Mouse (Mus musculus) liver, postnatal 0 days (tissue): Measurements from ENCODE around the gene Tut4. TPM values are rescaled to one million over a fixed set of nuclear protein-coding genes. Genes with fewer than 3 reads are reported as not detected.

ENCODE experiments used
- ATAC-seq: fragments of 200-750 bp; cut with Nextera tagmentation; 2 replicates; pipeline ENCODE4 v1.8.0; 2017; ENCODE audit warnings: mild to moderate bottlenecking, moderate library complexity
- DNase-seq: peaks from one replicate; pipeline ENCODE4 v3.0.0-alpha.2; 2016
- H3K27ac ChIP-seq: fragments of 300-500 bp; sonication (generic); 2 replicates; pipeline ENCODE4 v1.5.1; 2014; ENCODE audit warnings: antibody characterized with exemption, moderate library complexity, mild to moderate bottlenecking, low read depth
- H3K27me3 ChIP-seq: fragments of 300-500 bp; sonication (generic); 2 replicates; pipeline ENCODE4 v1.6.1; 2014; ENCODE audit warnings: low read length, control low read depth, mixed read lengths; ENCODE audit not compliant: insufficient read depth
- H3K36me3 ChIP-seq: fragments of 300-500 bp; sonication (generic); replicated peaks from 2 replicates; pipeline ENCODE4 v1.6.1; 2014; ENCODE audit warnings: mild to moderate bottlenecking, control low read depth, low read length, moderate library complexity, mixed read lengths; ENCODE audit not compliant: insufficient read depth
- H3K4me1 ChIP-seq: fragments of 300-500 bp; sonication (generic); 2 replicates; pipeline ENCODE4 v1.6.1; 2014; ENCODE audit warnings: antibody characterized with exemption, mild to moderate bottlenecking, control low read depth; ENCODE audit not compliant: insufficient read depth
- H3K4me2 ChIP-seq: fragments of 300-500 bp; sonication (generic); 2 replicates; pipeline ENCODE4 v1.6.1; 2014; ENCODE audit warnings: low read depth, mild to moderate bottlenecking, low read length, moderate library complexity, mixed read lengths
- H3K4me3 ChIP-seq: fragments of 300-500 bp; sonication (generic); 2 replicates; pipeline ENCODE4 v1.5.1; 2014; ENCODE audit warnings: low read depth, low read length
- H3K9ac ChIP-seq: fragments of 300-500 bp; sonication (generic); replicated peaks from 2 replicates; pipeline ENCODE4 v1.6.1; 2014; ENCODE audit warnings: mild to moderate bottlenecking, moderate library complexity
- H3K9me3 ChIP-seq: fragments of 300-500 bp; sonication (generic); 2 replicates; pipeline ENCODE4 v1.6.1; 2016; ENCODE audit warnings: mild to moderate bottlenecking, control low read depth, low read length, mixed read lengths
- CTCF ChIP-seq: sonication (generic); IDR thresholded peaks from 2 replicates; pipeline ENCODE4 v1.5.1; 2016; ENCODE audit warnings: antibody characterized with exemption, low read depth
- EP300 ChIP-seq: IDR thresholded peaks from 2 replicates; pipeline ENCODE4 v1.6.1; 2016; ENCODE audit warnings: antibody characterized with exemption, low read depth, mild to moderate bottlenecking
- WGBS: fragments of 180-500 bp; shearing (Covaris S2); extraction: QIAGEN DNeasy Blood & Tissue Kit; methylation state at CpG from one replicate; pipeline ENCODE4 v1.1.7; 2014; ENCODE audit not compliant: insufficient replicate concordance; 5-methylcytosine and 5-hydroxymethylcytosine counted together
- polyA plus RNA-seq: library from polyadenylated mRNA; unstranded; fragments of >200 nt; fragmentation: Nextera tagmentation; extraction: Ambion mirVana; gene quantifications from 2 replicates; pipeline ENCODE4 v1.2.1, GENCODE M21; 2015

Gene Tut4
- polyA plus RNA-seq, 1 experiment from 2014 or later: 29.1 TPM

DNA sequence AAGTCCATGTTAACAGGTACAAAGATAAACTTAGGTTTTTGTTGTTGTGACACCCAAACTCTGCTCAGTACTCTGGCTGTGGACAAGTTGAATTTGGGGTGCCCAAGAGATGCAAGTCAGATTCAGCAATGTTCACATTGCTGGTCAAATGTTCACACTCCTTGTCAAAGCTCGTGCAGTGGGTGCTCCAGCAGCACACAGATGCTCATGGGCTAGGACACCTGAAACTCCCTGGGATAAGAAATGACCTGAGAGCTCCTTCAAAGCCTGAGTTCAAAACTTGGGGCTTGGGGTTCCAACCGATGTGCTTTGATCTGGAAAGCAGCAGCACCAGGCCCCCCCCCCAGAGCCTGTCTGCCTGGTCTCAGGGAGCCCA lies 27.7 kb upstream of the Tut4 start:
- Histone ChIP-seq H3K9ac (no peak overlapping the region), H3K4me1 (peaks cover 13% of the 10 kb centered on the region), H3K4me2 (no peak overlapping the region), H3K27me3 (0 out of 2 replicates have a peak, but pooled peaks cover 3% of the 10 kb centered on the region), H3K27ac (no peak overlapping the region), H3K4me3 (no peak overlapping the region), H3K36me3 (no peaks in the 10 kb centered on the region), H3K9me3 (no peaks in the 10 kb centered on the region)
- 39% methylated on average over 2 of the region's 2 CpGs for WGBS
- no peak for TF ChIP-seq EP300
- TF ChIP-seq CTCF: no peak
- ATAC-seq (no peak), DNase-seq (no peak)

DNA sequence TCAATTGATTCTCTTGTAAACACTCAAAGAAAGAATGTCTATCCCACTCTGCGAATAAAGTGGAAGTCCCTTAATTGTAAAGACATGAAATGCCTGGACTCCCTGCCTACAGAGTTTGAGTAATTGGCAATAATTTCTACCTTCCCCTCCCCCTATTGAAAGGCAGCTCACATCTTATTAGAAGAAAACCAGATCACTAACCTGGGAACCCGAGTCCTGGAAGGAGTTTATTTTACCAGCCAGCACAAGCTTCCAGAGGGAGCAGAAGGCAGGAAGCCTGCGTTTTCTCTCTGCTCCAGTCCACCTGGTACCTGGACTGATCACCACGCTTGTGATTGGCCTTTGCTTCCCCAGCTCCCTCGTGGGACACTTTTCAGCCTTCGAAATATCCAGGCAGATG lies 25.9 kb upstream of the Tut4 start:
- DNase-seq (no peak), ATAC-seq (no peak)
- WGBS: 44% methylated on average over 6 of the region's 6 CpGs
- Histone ChIP-seq H3K4me1 (peaks cover 14% of the 10 kb centered on the region), H3K9me3 (no peaks in the 10 kb centered on the region), H3K4me2 (no peak overlapping the region), H3K9ac (no peak overlapping the region), H3K27ac (no peak overlapping the region), H3K27me3 (0 out of 2 replicates have a peak, but pooled peaks cover 3% of the 10 kb centered on the region), H3K4me3 (no peak overlapping the region), H3K36me3 (no peaks in the 10 kb centered on the region)
- TF ChIP-seq CTCF: no peak
- no peak for TF ChIP-seq EP300

DNA sequence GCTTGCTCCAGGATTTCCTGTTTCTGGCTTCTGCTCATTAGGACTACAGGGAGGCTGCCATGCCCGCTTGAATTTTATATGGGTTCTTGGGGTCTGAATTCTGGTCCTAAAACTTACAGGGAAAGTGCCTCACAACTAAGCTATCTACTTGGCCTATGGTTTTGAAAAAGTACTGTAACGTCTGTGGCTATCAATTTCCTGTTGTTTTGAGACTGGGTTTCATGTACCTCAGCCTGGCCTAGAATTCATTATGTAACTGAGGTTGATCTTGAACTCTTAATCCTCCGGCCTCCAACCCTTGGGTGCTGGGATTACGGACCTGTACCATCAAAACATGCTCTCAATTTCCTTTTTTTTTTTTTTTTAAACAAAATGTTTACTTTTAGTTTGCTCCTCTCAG lies 25.0 kb upstream of the Tut4 start:
- TF ChIP-seq CTCF (no peak), EP300 (no peak)
- no peak overlapping the region for H3K4me3 ChIP-seq
- 46% methylated on average over 4 of the region's 4 CpGs for WGBS
- H3K27me3 ChIP-seq: 0 out of 2 replicates have a peak, but pooled peaks cover 3% of the 10 kb centered on the region
- H3K9me3 ChIP-seq: no peaks in the 10 kb centered on the region
- peaks cover 10% of the 10 kb centered on the region for H3K4me1 ChIP-seq
- ATAC-seq (no peak), DNase-seq (no peak)
- no peaks in the 10 kb centered on the region for H3K36me3 ChIP-seq
- H3K9ac ChIP-seq: no peak overlapping the region
- no peak overlapping the region for H3K27ac ChIP-seq
- no peak overlapping the region for H3K4me2 ChIP-seq

DNA sequence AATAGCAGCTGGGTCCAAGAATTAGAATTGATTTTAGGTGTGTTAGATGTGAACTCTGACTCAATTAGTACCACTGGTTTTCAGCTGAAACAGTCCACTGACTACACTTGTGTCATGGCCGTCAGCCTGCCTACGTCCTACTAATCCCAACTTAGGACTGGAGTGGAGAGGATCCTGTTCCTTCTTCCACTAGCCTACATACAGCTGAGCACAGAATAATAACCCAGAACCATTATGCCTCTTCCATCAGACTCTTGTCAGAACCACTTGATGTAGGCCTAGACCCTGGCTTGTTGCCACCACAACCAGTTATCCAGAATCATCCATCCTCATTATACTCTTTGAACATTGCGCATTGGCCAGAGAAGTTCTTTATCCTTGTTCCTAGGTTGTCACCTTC lies 24.4 kb upstream of the Tut4 start:
- Histone ChIP-seq H3K27ac (no peak overlapping the region), H3K27me3 (0 out of 2 replicates have a peak, but pooled peaks cover 3% of the 10 kb centered on the region), H3K4me1 (peaks cover 10% of the 10 kb centered on the region), H3K9ac (no peak overlapping the region), H3K36me3 (no peaks in the 10 kb centered on the region), H3K9me3 (no peaks in the 10 kb centered on the region), H3K4me2 (no peak overlapping the region), H3K4me3 (no peak overlapping the region)
- ATAC-seq (no peak), DNase-seq (no peak)
- 86% methylated on average over 3 of the region's 3 CpGs for WGBS
- TF ChIP-seq CTCF (no peak), EP300 (no peak)

DNA sequence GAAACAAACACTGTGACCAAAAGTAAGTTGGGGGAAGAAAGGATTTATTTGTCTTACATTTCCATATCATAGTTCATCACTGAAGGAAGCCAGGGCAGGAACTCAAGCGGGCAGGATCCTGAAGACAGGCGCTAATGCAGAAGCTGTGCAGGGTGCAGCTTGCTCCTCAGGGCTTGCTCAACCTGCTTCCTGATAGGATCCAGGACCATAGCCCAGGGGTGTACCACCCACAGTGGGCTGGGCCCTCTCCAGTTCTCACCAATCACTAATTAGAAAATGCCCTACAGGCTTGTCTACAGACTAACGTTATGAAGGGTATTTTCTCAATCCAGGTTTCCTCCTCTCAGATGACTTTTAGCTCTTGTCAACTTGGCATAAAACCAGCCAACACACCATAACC lies 23.6 kb upstream of the Tut4 start:
- DNase-seq (peak; percentile 20), ATAC-seq (peak; percentile 82)
- Histone ChIP-seq H3K4me2 (no peak overlapping the region; the same call in 1 of the 2 replicates), H3K27me3 (0 out of 2 replicates have a peak, but pooled peaks cover 3% of the 10 kb centered on the region), H3K27ac (peak overlapping the region; percentile 61; the same call in 1 of the 2 replicates), H3K4me3 (no peak overlapping the region), H3K36me3 (no peaks in the 10 kb centered on the region), H3K9me3 (no peaks in the 10 kb centered on the region), H3K4me1 (peaks cover 10% of the 10 kb centered on the region), H3K9ac (no peak overlapping the region)
- 48% methylated on average over 3 of the region's 3 CpGs for WGBS
- TF ChIP-seq EP300: no peak
- no peak for TF ChIP-seq CTCF

DNA sequence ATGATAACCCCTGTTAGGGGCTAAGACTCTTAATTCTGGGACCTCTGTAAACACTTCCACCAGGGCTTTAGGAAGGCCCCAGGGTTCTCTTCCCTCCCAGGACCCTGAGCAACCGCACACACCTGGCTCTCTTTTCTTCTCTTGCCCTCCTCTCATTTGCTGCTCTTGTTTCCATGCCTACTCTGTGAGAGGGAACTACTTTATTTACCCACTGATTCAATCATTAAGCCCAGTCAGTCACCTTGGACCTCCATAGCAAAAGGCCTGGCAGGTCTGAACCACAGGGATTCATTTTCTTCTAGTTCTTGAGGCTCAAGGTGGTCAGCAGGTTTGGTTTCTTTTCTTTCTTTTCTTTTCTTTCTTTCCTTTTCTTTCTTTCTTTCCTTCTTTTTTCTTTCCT lies 23.0 kb upstream of the Tut4 start:
- ATAC-seq (peak; percentile 86), DNase-seq (no peak)
- no peaks in the 10 kb centered on the region for H3K9me3 ChIP-seq
- H3K36me3 ChIP-seq: no peaks in the 10 kb centered on the region
- 53% methylated on average over 1 of the region's 1 CpGs for WGBS
- H3K27me3 ChIP-seq: no peaks in the 10 kb centered on the region
- H3K4me1 ChIP-seq: peaks cover 10% of the 10 kb centered on the region
- H3K4me3 ChIP-seq: no peak overlapping the region
- no peak overlapping the region for H3K9ac ChIP-seq
- H3K4me2 ChIP-seq: peak overlapping the region; percentile 43; the same call in 1 of the 2 replicates
- peak overlapping the region; percentile 61 for H3K27ac ChIP-seq
- TF ChIP-seq EP300: no peak
- TF ChIP-seq CTCF: no peak
